Mouse (Mus musculus) ES-E14 (cell line): ENCODE results near the gene Blm.

Source experiments
- CHD2 ChIP-seq: IDR thresholded peaks from 2 replicates; pipeline ENCODE4 v1.6.1; 2014; ENCODE audit warnings: mild to moderate bottlenecking, low read depth, low read length, inconsistent platforms
- HCFC1 ChIP-seq: IDR thresholded peaks from 2 replicates; pipeline ENCODE4 v1.6.1; 2012; ENCODE audit warnings: low read length, inconsistent platforms, borderline replicate concordance; ENCODE audit not compliant: insufficient read depth
- MAFK ChIP-seq: IDR thresholded peaks from 2 replicates; pipeline ENCODE4 v1.6.1; 2014; ENCODE audit warnings: mild to moderate bottlenecking, low read depth, low read length, inconsistent platforms; ENCODE audit not compliant: insufficient read depth

DNA sequence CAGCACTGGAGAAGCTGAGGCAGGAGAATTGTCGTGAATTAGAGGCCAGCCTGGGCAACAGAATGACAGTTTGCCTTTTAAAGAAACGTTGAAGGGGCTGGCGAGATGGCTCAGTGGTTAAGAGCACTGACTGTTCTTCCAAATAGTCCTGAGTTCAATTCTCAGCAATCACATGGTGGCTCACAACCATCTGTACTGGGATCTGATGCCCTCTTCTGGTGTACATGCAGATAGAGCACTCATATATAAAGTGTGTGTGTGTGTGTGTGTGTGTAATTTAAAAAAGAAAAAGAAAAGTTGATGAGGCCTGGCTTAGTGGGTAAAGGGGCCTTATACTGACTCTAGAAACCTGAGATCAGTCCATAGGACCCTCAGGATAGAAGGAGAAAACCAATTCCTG, 20.2 kb upstream of the Blm start:
- TF ChIP-seq CHD2: no peak
- no peak for TF ChIP-seq MAFK
- TF ChIP-seq HCFC1: no peak
